Mouse (Mus musculus): Measurements from ENCODE around the gene Eva1a. TPM values are rescaled to one million over a fixed set of nuclear protein-coding genes. Genes with fewer than 3 reads are reported as not detected.

Eva1a gene
- polyA plus RNA-seq, 1 experiment from 2014 or later: 3.0 TPM

GRCm38 (mm10) chr6:82073567-82073966 lies 32.7 kb downstream of the Eva1a start:
- no peaks in the 10 kb centered on the region for H3K4me1 ChIP-seq
- no peak for ATAC-seq (ENCODE audit: low FRiP score)
- no peaks in the 10 kb centered on the region for H3K27me3 ChIP-seq
- no peak overlapping the region for H3K4me2 ChIP-seq
- H3K27ac ChIP-seq: no peak overlapping the region
- WGBS: 89% methylated on average over 3 of the region's 3 CpGs
- no peak overlapping the region for H3K9ac ChIP-seq
- no peak overlapping the region for H3K4me3 ChIP-seq (replicated peaks)
- H3K36me3 ChIP-seq (replicated peaks): no peaks in the 10 kb centered on the region
- H3K9me3 ChIP-seq: no peaks in the 10 kb centered on the region

DNA sequence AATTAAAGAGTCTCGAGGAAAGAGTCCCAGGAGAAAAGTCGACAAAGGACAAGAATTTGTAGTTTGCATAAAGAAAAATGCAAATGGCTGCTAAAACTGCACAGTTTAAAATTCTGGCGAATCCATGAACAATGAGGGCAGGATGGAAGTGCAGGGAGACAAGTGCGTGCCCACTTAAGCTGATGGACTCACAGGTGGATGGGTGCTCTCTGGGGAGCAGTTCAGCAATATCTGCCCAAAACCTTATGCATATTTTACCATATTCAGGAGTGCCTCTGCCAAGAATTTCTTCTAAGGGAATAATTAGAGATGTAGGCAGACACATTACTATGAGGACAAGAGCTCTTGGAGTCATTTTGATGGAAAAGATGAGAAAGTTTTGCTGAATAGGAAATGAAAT lies 35.5 kb downstream of the Eva1a start:
- no peaks in the 10 kb centered on the region for H3K4me1 ChIP-seq
- no peaks in the 10 kb centered on the region for H3K9me3 ChIP-seq
- H3K27me3 ChIP-seq: no peaks in the 10 kb centered on the region
- WGBS: 81% methylated on average over 4 of the region's 4 CpGs
- ATAC-seq (ENCODE audit: low FRiP score): no peak
- no peak overlapping the region for H3K27ac ChIP-seq
- no peak overlapping the region for H3K4me2 ChIP-seq
- H3K36me3 ChIP-seq (replicated peaks): no peaks in the 10 kb centered on the region
- no peak overlapping the region for H3K4me3 ChIP-seq (replicated peaks)
- H3K9ac ChIP-seq: no peak overlapping the region

DNA sequence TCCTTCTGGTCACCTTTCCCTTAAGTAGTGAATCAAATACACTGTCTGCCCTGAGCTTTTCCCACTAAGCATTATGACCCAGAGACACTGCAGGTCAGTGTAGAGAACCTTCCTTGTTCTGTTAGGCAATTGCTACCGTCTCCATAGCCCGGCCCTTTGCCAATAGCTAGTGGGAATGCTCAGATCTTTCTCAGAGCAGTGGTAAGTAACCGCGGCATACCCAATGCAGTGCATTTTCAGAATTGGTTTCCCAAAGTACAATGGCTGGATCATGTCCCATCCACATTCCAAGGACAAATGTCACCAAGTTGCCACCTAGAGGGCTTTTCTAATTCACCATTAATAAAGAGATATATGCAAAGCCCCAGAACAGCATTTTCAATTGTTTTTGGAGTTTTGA lies 38.0 kb downstream of the Eva1a start:
- no peak for ATAC-seq (ENCODE audit: low FRiP score)
- Histone ChIP-seq H3K27ac (no peak overlapping the region), H3K4me2 (no peak overlapping the region), H3K27me3 (no peaks in the 10 kb centered on the region), H3K9me3 (no peaks in the 10 kb centered on the region), H3K4me1 (no peaks in the 10 kb centered on the region), H3K4me3 (replicated peaks) (no peak overlapping the region), H3K36me3 (replicated peaks) (no peaks in the 10 kb centered on the region), H3K9ac (no peak overlapping the region)
- 97% methylated on average over 4 of the region's 4 CpGs for WGBS

- WGBS: 75% methylated on average over 6 of the region's 6 CpGs
- Histone ChIP-seq H3K4me2 (no peak overlapping the region), H3K9me3 (no peaks in the 10 kb centered on the region), H3K4me3 (replicated peaks) (no peak overlapping the region), H3K27me3 (no peaks in the 10 kb centered on the region), H3K36me3 (replicated peaks) (no peaks in the 10 kb centered on the region), H3K4me1 (no peaks in the 10 kb centered on the region), H3K27ac (no peak overlapping the region), H3K9ac (no peak overlapping the region)
- no peak for ATAC-seq (ENCODE audit: low FRiP score)
Measured at GRCm38 (mm10) chr6:82083655-82084054, 42.8 kb downstream of the Eva1a start.

DNA sequence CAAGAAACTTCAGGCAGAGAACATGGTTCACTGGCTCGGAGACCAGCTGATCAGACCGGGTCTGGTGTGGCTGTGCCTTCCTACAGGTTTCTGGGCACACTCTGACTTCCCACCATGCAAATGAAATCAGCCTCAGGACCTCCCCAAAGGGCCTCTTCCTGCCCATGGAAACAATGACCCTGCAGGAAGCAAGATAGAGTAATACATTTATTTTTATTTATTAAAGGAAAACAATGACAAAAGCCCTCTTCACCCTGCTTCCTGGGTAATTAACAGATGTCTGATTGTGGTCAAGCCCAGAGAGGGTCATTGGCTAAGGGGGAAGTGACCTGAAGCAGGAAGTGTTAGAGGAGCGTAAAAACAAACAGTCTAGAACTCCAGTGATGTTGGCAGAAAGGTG lies 43.4 kb downstream of the Eva1a start:
- ATAC-seq (ENCODE audit: low FRiP score): no peak
- 83% methylated on average over 3 of the region's 3 CpGs for WGBS

GRCm38 (mm10) chr6:82085313-82085908 lies 44.6 kb downstream of the Eva1a start:
- no peak for ATAC-seq (ENCODE audit: low FRiP score)
- H3K4me3 ChIP-seq (replicated peaks): no peak overlapping the region

More for the DNA sequence above, 43.4 kb downstream of the Eva1a start:
- Histone ChIP-seq H3K27ac (no peak overlapping the region), H3K9ac (no peak overlapping the region), H3K4me3 (replicated peaks) (no peak overlapping the region), H3K4me1 (no peaks in the 10 kb centered on the region), H3K4me2 (no peak overlapping the region), H3K36me3 (replicated peaks) (no peaks in the 10 kb centered on the region), H3K27me3 (no peaks in the 10 kb centered on the region), H3K9me3 (no peaks in the 10 kb centered on the region)

GRCm38 (mm10) chr6:82088133-82088532 lies 47.3 kb downstream of the Eva1a start:
- H3K4me2 ChIP-seq: no peak overlapping the region
- peaks cover 14% of the 10 kb centered on the region for H3K27me3 ChIP-seq
- H3K4me3 ChIP-seq (replicated peaks): no peak overlapping the region
- H3K4me1 ChIP-seq: peaks cover 7% of the 10 kb centered on the region
- H3K9me3 ChIP-seq: no peaks in the 10 kb centered on the region
- no peak overlapping the region for H3K27ac ChIP-seq
- WGBS: 81% methylated on average over 4 of the region's 4 CpGs
- H3K36me3 ChIP-seq (replicated peaks): no peaks in the 10 kb centered on the region
- no peak overlapping the region for H3K9ac ChIP-seq
- ATAC-seq (ENCODE audit: low FRiP score): no peak

More at GRCm38 (mm10) chr6:82085313-82085908, 44.6 kb downstream of the Eva1a start:
- H3K9ac ChIP-seq: no peak overlapping the region
- no peak overlapping the region for H3K4me2 ChIP-seq
- no peaks in the 10 kb centered on the region for H3K9me3 ChIP-seq
- WGBS: 85% methylated on average over 8 of the region's 8 CpGs
- no peaks in the 10 kb centered on the region for H3K4me1 ChIP-seq
- H3K36me3 ChIP-seq (replicated peaks): no peaks in the 10 kb centered on the region
- H3K27ac ChIP-seq: no peak overlapping the region
- no peaks in the 10 kb centered on the region for H3K27me3 ChIP-seq

DNA sequence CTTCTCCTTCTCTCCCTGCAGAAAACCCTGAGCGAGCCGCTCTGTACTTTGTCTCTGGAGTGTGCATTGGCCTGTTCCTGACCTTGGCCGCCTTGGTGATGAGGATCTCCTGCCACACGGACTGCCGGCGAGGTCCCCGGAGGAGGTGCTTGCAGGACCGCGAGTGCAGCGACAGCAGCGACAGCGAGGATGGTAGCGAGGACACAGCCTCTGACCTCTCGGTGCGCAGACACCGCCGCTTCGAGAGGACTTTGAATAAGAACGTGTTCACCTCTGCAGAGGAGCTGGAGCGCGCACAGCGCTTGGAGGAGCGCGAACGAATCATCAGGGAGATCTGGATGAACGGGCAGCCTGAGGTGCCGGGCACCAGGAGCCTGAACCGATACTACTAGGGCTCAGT lies 50.9 kb downstream of the Eva1a start:
- H3K4me1 ChIP-seq: peaks cover 7% of the 10 kb centered on the region
- peak overlapping the region; percentile 47 for H3K9ac ChIP-seq
- WGBS: 3% methylated on average over 28 of the region's 28 CpGs
- peak overlapping the region; percentile 65 for H3K4me2 ChIP-seq
- H3K4me3 ChIP-seq (replicated peaks): peak overlapping the region; percentile 38
- ATAC-seq (ENCODE audit: low FRiP score): peak; percentile 46; the same call in 1 of the 2 replicates
- H3K27me3 ChIP-seq: peaks cover 23% of the 10 kb centered on the region
- H3K9me3 ChIP-seq: no peaks in the 10 kb centered on the region
- no peaks in the 10 kb centered on the region for H3K36me3 ChIP-seq (replicated peaks)
- H3K27ac ChIP-seq: no peak overlapping the region

- no peak overlapping the region for H3K9ac ChIP-seq
- H3K4me3 ChIP-seq (replicated peaks): no peak overlapping the region
- H3K9me3 ChIP-seq: no peaks in the 10 kb centered on the region
- no peak overlapping the region for H3K27ac ChIP-seq
- H3K4me1 ChIP-seq: no peaks in the 10 kb centered on the region
- no peak overlapping the region for H3K4me2 ChIP-seq
- no peak for ATAC-seq (ENCODE audit: low FRiP score)
- WGBS: 100% methylated on average over 1 of the region's 1 CpGs
- peaks cover 11% of the 10 kb centered on the region; the same call in 1 of the 2 replicates for H3K27me3 ChIP-seq
- no peaks in the 10 kb centered on the region for H3K36me3 ChIP-seq (replicated peaks)
Measured at GRCm38 (mm10) chr6:82097705-82098104, 56.9 kb downstream of the Eva1a start.

- Histone ChIP-seq H3K9me3 (no peaks in the 10 kb centered on the region), H3K9ac (no peak overlapping the region), H3K4me1 (no peaks in the 10 kb centered on the region), H3K4me3 (replicated peaks) (no peak overlapping the region), H3K4me2 (no peak overlapping the region), H3K27ac (no peak overlapping the region), H3K36me3 (replicated peaks) (no peaks in the 10 kb centered on the region), H3K27me3 (peaks cover 6% of the 10 kb centered on the region; the same call in 1 of the 2 replicates)
- ATAC-seq (ENCODE audit: low FRiP score): no peak
- WGBS: 92% methylated on average over 1 of the region's 1 CpGs
Measured at GRCm38 (mm10) chr6:82098456-82098855, 57.6 kb downstream of the Eva1a start.

- Histone ChIP-seq H3K4me3 (replicated peaks) (no peak overlapping the region), H3K9ac (no peak overlapping the region), H3K27ac (no peak overlapping the region), H3K36me3 (replicated peaks) (no peaks in the 10 kb centered on the region), H3K4me2 (no peak overlapping the region), H3K9me3 (no peaks in the 10 kb centered on the region), H3K4me1 (peaks cover 2% of the 10 kb centered on the region; the same call in 1 of the 2 replicates), H3K27me3 (no peaks in the 10 kb centered on the region)
- WGBS: 91% methylated on average over 7 of the region's 7 CpGs
- ATAC-seq (ENCODE audit: low FRiP score): no peak
Measured at GRCm38 (mm10) chr6:82110473-82110872, 69.6 kb downstream of the Eva1a start.

GRCm38 (mm10) chr6:82111111-82111510 lies 70.3 kb downstream of the Eva1a start:
- WGBS: 96% methylated on average over 1 of the region's 1 CpGs

DNA sequence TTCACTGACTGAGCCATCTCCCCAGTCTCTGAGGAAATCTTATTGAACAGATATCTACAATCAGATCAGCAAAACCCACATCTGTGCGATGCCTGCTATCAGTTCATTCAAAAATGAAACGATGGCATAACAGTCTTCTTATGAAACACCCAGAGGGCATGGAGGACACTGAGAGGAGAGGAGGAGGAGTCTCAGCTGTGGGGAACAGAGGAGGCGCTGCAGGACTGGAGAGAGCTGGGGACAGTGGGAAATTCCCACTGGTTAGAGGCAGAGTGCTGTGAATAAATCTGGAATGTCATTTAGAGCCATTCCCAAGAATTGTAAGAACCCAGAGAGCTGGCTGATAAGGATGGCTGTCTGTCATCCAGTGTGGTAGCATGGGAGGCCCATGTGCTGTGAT lies 70.7 kb downstream of the Eva1a start:
- Histone ChIP-seq H3K4me2 (no peak overlapping the region), H3K27me3 (no peaks in the 10 kb centered on the region), H3K36me3 (replicated peaks) (no peaks in the 10 kb centered on the region), H3K9ac (no peak overlapping the region), H3K4me1 (peaks cover 2% of the 10 kb centered on the region; the same call in 1 of the 2 replicates), H3K4me3 (replicated peaks) (no peak overlapping the region), H3K27ac (no peak overlapping the region), H3K9me3 (no peaks in the 10 kb centered on the region)
- no peak for ATAC-seq (ENCODE audit: low FRiP score)
- 87% methylated on average over 3 of the region's 3 CpGs for WGBS

More at GRCm38 (mm10) chr6:82111111-82111510, 70.3 kb downstream of the Eva1a start:
- Histone ChIP-seq H3K4me3 (replicated peaks) (no peak overlapping the region), H3K9ac (no peak overlapping the region), H3K36me3 (replicated peaks) (no peaks in the 10 kb centered on the region), H3K9me3 (no peaks in the 10 kb centered on the region), H3K4me2 (no peak overlapping the region), H3K27ac (no peak overlapping the region), H3K4me1 (peaks cover 2% of the 10 kb centered on the region; the same call in 1 of the 2 replicates), H3K27me3 (no peaks in the 10 kb centered on the region)
- no peak for ATAC-seq (ENCODE audit: low FRiP score)
